Mouse (Mus musculus): ENCODE data around the gene Mylpf. TPM values are rescaled to one million over a fixed set of nuclear protein-coding genes. Genes with fewer than 3 reads are reported as not detected.

Gene Mylpf
- polyA plus RNA-seq, 1 experiment from 2014 or later = 312 TPM

DNA sequence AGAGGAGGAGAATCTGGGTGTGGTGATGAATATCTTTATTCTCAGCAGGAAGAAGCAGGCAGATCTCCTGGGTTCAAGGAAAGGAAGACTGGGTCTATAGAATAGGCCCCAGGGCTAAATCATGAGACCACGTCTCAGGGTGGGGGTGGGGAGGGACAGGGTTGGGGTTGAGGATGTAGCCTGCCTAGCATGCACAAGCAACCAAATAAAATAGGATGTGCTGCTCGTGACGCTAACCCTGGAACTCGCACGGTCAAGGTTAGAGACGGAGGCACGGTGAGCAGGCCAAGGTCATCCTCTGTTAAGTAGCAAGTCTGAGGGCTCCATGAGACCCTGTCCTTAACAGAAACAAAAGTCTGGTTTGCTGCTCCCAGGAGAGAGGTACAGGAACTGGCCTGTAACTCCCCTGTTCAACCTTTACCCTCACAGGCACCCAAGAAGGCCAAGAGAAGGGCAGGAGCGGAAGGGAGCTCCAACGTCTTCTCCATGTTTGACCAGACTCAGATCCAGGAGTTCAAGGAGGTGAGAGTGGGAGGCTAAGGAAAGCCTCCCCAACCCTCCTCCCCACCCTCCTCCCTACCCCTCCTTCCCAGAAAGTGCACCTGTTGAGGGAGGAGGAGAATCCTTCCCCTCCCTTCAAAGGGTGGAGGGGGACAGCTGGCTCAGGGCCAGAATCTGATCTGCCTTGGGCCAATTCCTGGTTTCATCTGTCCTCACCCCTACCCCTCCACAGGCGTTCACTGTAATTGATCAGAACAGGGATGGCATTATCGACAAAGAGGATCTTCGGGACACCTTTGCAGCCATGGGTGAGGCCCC, 4.0 kb downstream of the Mylpf start:
- no peaks in the 10 kb centered on the region for H3K4me1 ChIP-seq (ENCODE audit: control insufficient read depth, insufficient read depth, low read length)

GRCm38 (mm10) chr7:127213485-127213884, 4.8 kb downstream of the Mylpf start:
- H3K4me3 ChIP-seq (replicated peaks; ENCODE audit: low read length) = no peak overlapping the region
- H3K27me3 ChIP-seq (ENCODE audit: control insufficient read depth, insufficient read depth, low read length) = no peaks in the 10 kb centered on the region
- 43% methylated on average over 7 of the region's 7 CpGs for WGBS
- H3K9me3 ChIP-seq (replicated peaks; ENCODE audit: control insufficient read depth, low read length) = no peaks in the 10 kb centered on the region
- H3K4me2 ChIP-seq (ENCODE audit: low read depth, low read length) = no peak overlapping the region
- H3K36me3 ChIP-seq (ENCODE audit: control insufficient read depth, insufficient read depth, low read length) = no peaks in the 10 kb centered on the region
- no peak for ATAC-seq (ENCODE audit: insufficient read depth, low FRiP score)
- H3K27ac ChIP-seq (ENCODE audit: low read length) = no peak overlapping the region
- no peak overlapping the region for H3K9ac ChIP-seq (ENCODE audit: low read length)
- H3K4me1 ChIP-seq (ENCODE audit: control insufficient read depth, insufficient read depth, low read length) = no peaks in the 10 kb centered on the region

More for the DNA sequence above, 4.0 kb downstream of the Mylpf start:
- no peaks in the 10 kb centered on the region for H3K9me3 ChIP-seq (replicated peaks; ENCODE audit: control insufficient read depth, low read length)
- no peak overlapping the region for H3K27ac ChIP-seq (ENCODE audit: low read length)
- no peak overlapping the region for H3K4me3 ChIP-seq (replicated peaks; ENCODE audit: low read length)
- no peak for ATAC-seq (ENCODE audit: insufficient read depth, low FRiP score)
- no peaks in the 10 kb centered on the region for H3K36me3 ChIP-seq (ENCODE audit: control insufficient read depth, insufficient read depth, low read length)
- no peaks in the 10 kb centered on the region for H3K27me3 ChIP-seq (ENCODE audit: control insufficient read depth, insufficient read depth, low read length)
- WGBS = 87% methylated on average over 12 of the region's 12 CpGs
- H3K9ac ChIP-seq (ENCODE audit: low read length) = no peak overlapping the region
- no peak overlapping the region for H3K4me2 ChIP-seq (ENCODE audit: low read depth, low read length)

DNA sequence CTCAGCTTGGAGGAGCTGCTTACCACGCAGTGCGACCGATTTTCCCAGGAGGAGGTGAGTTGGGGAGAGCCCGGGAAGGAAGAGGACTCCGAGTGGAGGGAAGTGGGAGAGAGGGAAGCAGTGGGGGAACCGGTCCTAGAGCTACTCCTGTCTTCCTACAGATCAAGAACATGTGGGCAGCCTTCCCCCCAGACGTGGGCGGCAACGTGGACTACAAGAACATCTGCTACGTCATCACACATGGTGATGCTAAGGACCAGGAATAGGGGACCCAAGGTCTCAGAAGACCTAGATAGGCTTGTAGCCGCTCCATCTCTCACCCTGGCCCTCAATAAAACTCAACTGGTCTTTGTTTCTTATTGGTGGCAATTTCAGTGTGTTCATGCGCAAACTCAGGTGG, 5.2 kb downstream of the Mylpf start:
- Histone ChIP-seq H3K4me1 (ENCODE audit: control insufficient read depth, insufficient read depth, low read length) (no peaks in the 10 kb centered on the region), H3K36me3 (ENCODE audit: control insufficient read depth, insufficient read depth, low read length) (no peaks in the 10 kb centered on the region)
- no peak for ATAC-seq (ENCODE audit: insufficient read depth, low FRiP score)

GRCm38 (mm10) chr7:127214521-127214920, 5.8 kb downstream of the Mylpf start:
- Histone ChIP-seq H3K4me1 (ENCODE audit: control insufficient read depth, insufficient read depth, low read length) (no peaks in the 10 kb centered on the region), H3K4me2 (ENCODE audit: low read depth, low read length) (peak overlapping the region; percentile 56), H3K36me3 (ENCODE audit: control insufficient read depth, insufficient read depth, low read length) (no peaks in the 10 kb centered on the region), H3K9ac (ENCODE audit: low read length) (peak overlapping the region; percentile 71), H3K27me3 (ENCODE audit: control insufficient read depth, insufficient read depth, low read length) (no peaks in the 10 kb centered on the region), H3K27ac (ENCODE audit: low read length) (no peak overlapping the region), H3K4me3 (replicated peaks; ENCODE audit: low read length) (peak overlapping the region; percentile 39), H3K9me3 (replicated peaks; ENCODE audit: control insufficient read depth, low read length) (no peaks in the 10 kb centered on the region)
- WGBS = 46% methylated on average over 21 of the region's 21 CpGs
- ATAC-seq (ENCODE audit: insufficient read depth, low FRiP score) = no peak

More for the DNA sequence above, 5.2 kb downstream of the Mylpf start:
- Histone ChIP-seq H3K27me3 (ENCODE audit: control insufficient read depth, insufficient read depth, low read length) (no peaks in the 10 kb centered on the region), H3K9me3 (replicated peaks; ENCODE audit: control insufficient read depth, low read length) (no peaks in the 10 kb centered on the region), H3K27ac (ENCODE audit: low read length) (no peak overlapping the region), H3K4me3 (replicated peaks; ENCODE audit: low read length) (no peak overlapping the region), H3K4me2 (ENCODE audit: low read depth, low read length) (no peak overlapping the region), H3K9ac (ENCODE audit: low read length) (no peak overlapping the region)
- 62% methylated on average over 12 of the region's 12 CpGs for WGBS

- ATAC-seq (ENCODE audit: insufficient read depth, low FRiP score) = peak; percentile 51
- H3K4me2 ChIP-seq (ENCODE audit: low read depth, low read length) = peak overlapping the region; percentile 56
- H3K9me3 ChIP-seq (replicated peaks; ENCODE audit: control insufficient read depth, low read length) = no peaks in the 10 kb centered on the region
- H3K9ac ChIP-seq (ENCODE audit: low read length) = peak overlapping the region; percentile 71
- 24% methylated on average over 33 of the region's 33 CpGs for WGBS
- no peaks in the 10 kb centered on the region for H3K27me3 ChIP-seq (ENCODE audit: control insufficient read depth, insufficient read depth, low read length)
- H3K27ac ChIP-seq (ENCODE audit: low read length) = no peak overlapping the region
- H3K36me3 ChIP-seq (ENCODE audit: control insufficient read depth, insufficient read depth, low read length) = no peaks in the 10 kb centered on the region
- H3K4me3 ChIP-seq (replicated peaks; ENCODE audit: low read length) = peak overlapping the region; percentile 39
- H3K4me1 ChIP-seq (ENCODE audit: control insufficient read depth, insufficient read depth, low read length) = no peaks in the 10 kb centered on the region
Measured at GRCm38 (mm10) chr7:127214981-127215871, 6.5 kb downstream of the Mylpf start.

DNA sequence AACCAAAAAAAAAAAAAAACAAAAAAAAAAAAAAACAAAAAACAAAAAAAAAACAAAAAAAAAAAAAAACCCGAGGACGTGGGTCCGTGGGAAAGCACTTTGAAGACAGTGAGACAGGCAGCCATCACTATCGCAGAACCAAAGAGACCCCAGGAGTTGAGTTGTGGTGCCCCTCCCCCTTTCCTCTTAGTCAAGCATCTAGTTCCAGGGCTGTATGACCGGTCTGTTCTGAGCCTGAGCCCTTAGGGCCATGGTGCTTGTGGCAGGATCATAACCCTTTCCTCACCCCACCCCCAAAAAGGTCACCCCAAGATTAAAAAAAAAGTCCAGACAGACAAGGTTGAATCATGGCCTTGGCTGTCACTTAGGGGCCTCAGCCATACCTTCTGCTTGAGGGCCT, 7.6 kb downstream of the Mylpf start:
- WGBS = 83% methylated on average over 5 of the region's 5 CpGs
- Histone ChIP-seq H3K9me3 (replicated peaks; ENCODE audit: control insufficient read depth, low read length) (no peaks in the 10 kb centered on the region), H3K27me3 (ENCODE audit: control insufficient read depth, insufficient read depth, low read length) (no peaks in the 10 kb centered on the region), H3K27ac (ENCODE audit: low read length) (no peak overlapping the region), H3K4me3 (replicated peaks; ENCODE audit: low read length) (no peak overlapping the region), H3K4me1 (ENCODE audit: control insufficient read depth, insufficient read depth, low read length) (no peaks in the 10 kb centered on the region), H3K4me2 (ENCODE audit: low read depth, low read length) (no peak overlapping the region), H3K36me3 (ENCODE audit: control insufficient read depth, insufficient read depth, low read length) (no peaks in the 10 kb centered on the region), H3K9ac (ENCODE audit: low read length) (no peak overlapping the region)
- no peak for ATAC-seq (ENCODE audit: insufficient read depth, low FRiP score)

- H3K9ac ChIP-seq (ENCODE audit: low read length) = no peak overlapping the region
- no peaks in the 10 kb centered on the region for H3K27me3 ChIP-seq (ENCODE audit: control insufficient read depth, insufficient read depth, low read length)
- H3K4me1 ChIP-seq (ENCODE audit: control insufficient read depth, insufficient read depth, low read length) = no peaks in the 10 kb centered on the region
- H3K4me2 ChIP-seq (ENCODE audit: low read depth, low read length) = no peak overlapping the region
- H3K36me3 ChIP-seq (ENCODE audit: control insufficient read depth, insufficient read depth, low read length) = no peaks in the 10 kb centered on the region
- no peak overlapping the region for H3K27ac ChIP-seq (ENCODE audit: low read length)
- 75% methylated on average over 6 of the region's 6 CpGs for WGBS
- H3K4me3 ChIP-seq (replicated peaks; ENCODE audit: low read length) = no peak overlapping the region
- no peaks in the 10 kb centered on the region for H3K9me3 ChIP-seq (replicated peaks; ENCODE audit: control insufficient read depth, low read length)
- no peak for ATAC-seq (ENCODE audit: insufficient read depth, low FRiP score)
Measured at GRCm38 (mm10) chr7:127217475-127217874, 8.8 kb downstream of the Mylpf start.

GRCm38 (mm10) chr7:127217901-127218642, 9.4 kb downstream of the Mylpf start:
- H3K27me3 ChIP-seq (ENCODE audit: control insufficient read depth, insufficient read depth, low read length) = no peaks in the 10 kb centered on the region

More at GRCm38 (mm10) chr7:127217901-127218642, 9.4 kb downstream of the Mylpf start:
- no peak overlapping the region for H3K27ac ChIP-seq (ENCODE audit: low read length)
- 62% methylated on average over 10 of the region's 10 CpGs for WGBS
- H3K4me2 ChIP-seq (ENCODE audit: low read depth, low read length) = no peak overlapping the region
- H3K36me3 ChIP-seq (ENCODE audit: control insufficient read depth, insufficient read depth, low read length) = no peaks in the 10 kb centered on the region
- H3K4me3 ChIP-seq (replicated peaks; ENCODE audit: low read length) = no peak overlapping the region
- H3K9me3 ChIP-seq (replicated peaks; ENCODE audit: control insufficient read depth, low read length) = no peaks in the 10 kb centered on the region
- no peak for ATAC-seq (ENCODE audit: insufficient read depth, low FRiP score)
- no peak overlapping the region for H3K9ac ChIP-seq (ENCODE audit: low read length)
- H3K4me1 ChIP-seq (ENCODE audit: control insufficient read depth, insufficient read depth, low read length) = no peaks in the 10 kb centered on the region

Data from stomach, embryonic 16.5 days (tissue).